Comparison of ENCODE assay signal across 18 mouse cellular contexts in the genomic region with DNA sequence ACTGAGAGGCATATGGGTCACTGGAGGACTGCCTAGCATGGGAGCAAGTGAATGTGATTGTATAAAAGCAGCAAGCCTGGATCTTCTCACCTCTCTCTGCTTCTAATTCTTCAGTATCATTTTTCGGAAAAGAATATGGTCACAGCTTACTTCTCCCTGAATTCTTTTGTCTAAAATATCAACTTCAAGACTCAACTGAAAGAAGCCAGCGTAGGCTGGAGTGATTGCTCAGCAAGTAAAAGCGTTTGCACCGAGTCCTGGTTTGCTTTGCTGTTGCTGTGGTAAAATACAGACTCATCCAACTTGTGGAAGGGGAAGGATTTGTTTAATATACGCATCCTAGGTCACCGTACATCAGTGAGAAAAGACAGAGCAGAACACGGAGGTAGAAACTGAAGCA.
A peak's percentile ranks its signal among the peaks of the same experiment; 100 is the strongest.
DNase-seq lines count a peak whose midpoint lies in the region; ATAC-seq lines count a peak whose summit lies in the region.
"Had no signal": no experiment of that assay in that cellular context is flagged by ENCODE, and none has a peak within 500 bp of the region (broad histone marks: within the 10 kb centered on the region; RNA-seq: fewer than 3 reads in every experiment).

No protein-coding gene starts in this region.

- no peak overlapping the region for H3K4me2 ChIP-seq in liver, embryonic 12.5 days
- H3K4me2 ChIP-seq: embryonic facial prominence, embryonic 12.5 days; forebrain, embryonic 13.5 days; forebrain, embryonic 15.5 days had no signal

- H3K27me3 ChIP-seq in liver, embryonic 12.5 days (replicated peaks), result no peaks in the 10 kb centered on the region
- H3K27me3 ChIP-seq: embryonic facial prominence, embryonic 12.5 days; forebrain, embryonic 13.5 days; forebrain, embryonic 15.5 days had no signal

- intact Hi-C loops in heart, postnatal 14 days (cut with DNase I), result no loop called here

- no peaks in the 10 kb centered on the region for H3K36me3 ChIP-seq in liver, embryonic 12.5 days
- H3K36me3 ChIP-seq: embryonic facial prominence, embryonic 10.5 days; embryonic facial prominence, embryonic 12.5 days; forebrain, embryonic 15.5 days had no signal

- H3K9ac ChIP-seq in liver, embryonic 12.5 days, result no peak overlapping the region
- H3K9ac ChIP-seq: embryonic facial prominence, embryonic 12.5 days; forebrain, embryonic 13.5 days; forebrain, embryonic 15.5 days; forebrain, postnatal 0 days had no signal

- H3K9me3 ChIP-seq in liver, embryonic 12.5 days (replicated peaks), result no peaks in the 10 kb centered on the region
- H3K9me3 ChIP-seq: embryonic facial prominence, embryonic 10.5 days; embryonic facial prominence, embryonic 12.5 days; forebrain, embryonic 13.5 days; forebrain, embryonic 15.5 days had no signal

- ATAC-seq in liver, embryonic 12.5 days, result no peak
- ATAC-seq: forebrain, embryonic 13.5 days; forebrain, embryonic 15.5 days; forebrain, postnatal 0 days had no signal

- DNase-seq in heart, adult 11 months, result peak; percentile 16
- no peak for DNase-seq in heart, postnatal 14 days
- DNase-seq in brain, adult 2 months (ENCODE audit: low read depth, low spot score), result peak; percentile 43
- peak; percentile 10 for DNase-seq in telencephalon, adult 2 months (ENCODE audit: low read depth, low spot score)
- DNase-seq: adrenal gland, adult 2 months; adrenal gland, postnatal 10 days; adrenal gland, postnatal 25 days; cerebellum, adult 11-12 months; cerebellum, adult 2 months; cerebellum, adult 9-10 months; cerebellum, postnatal 10 days; cerebellum, postnatal 25 days; forebrain, postnatal 0 days had no signal

- WGBS in liver, embryonic 12.5 days (ENCODE audit: insufficient replicate concordance), result 68% methylated on average over 7 of the region's 7 CpGs

- H3K4me3 ChIP-seq in liver, embryonic 12.5 days, result no peak overlapping the region
- H3K4me3 ChIP-seq: embryonic facial prominence, embryonic 10.5 days; embryonic facial prominence, embryonic 12.5 days; forebrain, embryonic 13.5 days; forebrain, embryonic 15.5 days had no signal

- no peak overlapping the region for H3K27ac ChIP-seq in liver, embryonic 12.5 days
- H3K27ac ChIP-seq: embryonic facial prominence, embryonic 10.5 days; embryonic facial prominence, embryonic 12.5 days; forebrain, embryonic 13.5 days; forebrain, embryonic 15.5 days had no signal

- no peaks in the 10 kb centered on the region for H3K4me1 ChIP-seq in liver, embryonic 12.5 days
- H3K4me1 ChIP-seq: embryonic facial prominence, embryonic 10.5 days; embryonic facial prominence, embryonic 12.5 days; forebrain, embryonic 13.5 days; forebrain, embryonic 15.5 days had no signal

Comparison
In these comparisons a context has a peak if more than half of its experiments do, and no peak if none do; other contexts are left out.
1. DNase-seq: peak in heart, adult 11 months (single experiment), brain, adult 2 months (single experiment) and telencephalon, adult 2 months (single experiment); none in heart, postnatal 14 days (0 of 2).